In the genomic region with DNA sequence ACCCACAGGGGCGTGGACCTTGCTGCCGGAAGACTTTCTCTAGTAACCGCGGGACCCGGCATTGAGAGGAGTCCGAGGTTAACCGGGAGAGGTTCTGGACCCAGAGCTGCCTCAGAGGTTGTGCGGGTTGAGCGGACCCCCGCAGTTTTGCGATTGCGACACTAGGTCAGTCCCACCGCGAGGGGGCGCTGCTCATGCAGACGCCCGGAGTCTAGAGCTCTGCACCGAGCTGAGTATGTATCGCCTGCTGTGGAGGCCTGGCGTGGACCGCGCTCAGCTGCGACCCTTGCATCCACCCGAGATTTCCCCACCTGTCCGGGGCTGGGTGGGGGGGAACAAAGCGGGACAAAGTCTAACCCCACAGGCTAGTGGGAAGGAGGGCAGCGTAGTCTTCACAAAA, we compare ENCODE assay signal across 8 mouse cellular contexts. TPM values are rescaled to one million over a fixed set of nuclear protein-coding genes. Genes with fewer than 3 reads are reported as not detected.
DNase-seq lines count a peak whose midpoint lies in the region; ATAC-seq lines count a peak whose summit lies in the region.

No protein-coding gene starts in this region.

- H3K4me3 ChIP-seq in hindbrain, embryonic 16.5 days (ENCODE audit: low read length), result peak overlapping the region; percentile 39

- WGBS in hindbrain, embryonic 16.5 days, result 2% methylated on average over 27 of the region's 27 CpGs

- peaks cover 10% of the 10 kb centered on the region for H3K27me3 ChIP-seq in hindbrain, embryonic 16.5 days (replicated peaks; ENCODE audit: control insufficient read depth, insufficient read depth, low read length)

- peak; percentile 51 to 72 for DNase-seq in adrenal gland, adult 18-20 months (ENCODE audit: low spot score in 2 of 2)
- peak; percentile 25 to 46 for DNase-seq in gastrocnemius, adult 8-10 months (ENCODE audit: low spot score in 2 of 2)
- DNase-seq in left cerebral cortex, postnatal 25 days (ENCODE audit: low spot score in 2 of 2), result peak; percentile 46 to 53
- peak; percentile 86 for DNase-seq in right cerebral cortex, postnatal 4 days
- no peak for DNase-seq in MN1 (ENCODE audit: low spot score)

- peaks cover 6% of the 10 kb centered on the region for H3K4me1 ChIP-seq in hindbrain, embryonic 16.5 days (ENCODE audit: control insufficient read depth, insufficient read depth, low read depth, low read length)

- H3K27ac ChIP-seq in hindbrain, embryonic 16.5 days (ENCODE audit: low read depth, low read length), result no peak overlapping the region

- no peaks in the 10 kb centered on the region for H3K36me3 ChIP-seq in hindbrain, embryonic 16.5 days (ENCODE audit: control insufficient read depth, insufficient read depth, low read length)

- H3K9ac ChIP-seq in hindbrain, embryonic 16.5 days (ENCODE audit: low read depth, low read length), result peak overlapping the region; percentile 61

- ATAC-seq in common myeloid progenitor, adult 5-6 weeks (replicated peaks; ENCODE audit: low read depth, poor library complexity, severe bottlenecking), result peak; percentile 89
- ATAC-seq in hindbrain, embryonic 16.5 days, result peak; percentile 90
- ATAC-seq in megakaryocyte-erythroid progenitor cell, adult 5-6 weeks (replicated peaks; ENCODE audit: low FRiP score, low TSS enrichment, poor library complexity, severe bottlenecking), result peak; percentile 65

- H3K4me2 ChIP-seq in hindbrain, embryonic 16.5 days (ENCODE audit: low read length), result peak overlapping the region; percentile 60

- H3K9me3 ChIP-seq in hindbrain, embryonic 16.5 days (ENCODE audit: control insufficient read depth, low read length), result no peaks in the 10 kb centered on the region

- intact Hi-C loops in left cerebral cortex, postnatal 25 days (cut with DNase I), result no loop called here

RNA-seq across cellular contexts. Expression of a gene that starts 22.4 kb away (rescaled TPM):
- 1 to 10 TPM; 2.9 to 4.6 TPM for total RNA-seq in adrenal gland, adult 18-20 months (2021)
- 0.78 TPM in 1 of 2 replicates, not detected in the other for total RNA-seq in common myeloid progenitor, adult 5-6 weeks (2017)
- total RNA-seq in gastrocnemius, adult 8-10 months (2022), result 10 to 100 TPM; 33.3 to 41.9 (median 35.3) TPM
- polyA plus RNA-seq in hindbrain, embryonic 16.5 days (2015; fragmentation: Nextera tagmentation; extraction: Ambion mirVana), result 0.89 and 2.5 TPM in 2 replicates
- under 1 TPM; 0.43 to 0.76 TPM for total RNA-seq in left cerebral cortex, postnatal 25 days (2021)
- not detected in 2 replicates for total RNA-seq in megakaryocyte-erythroid progenitor cell, adult 5-6 weeks (2014; fragmentation: Nextera tagmentation)
- not detected in 2 replicates for total RNA-seq in megakaryocyte-erythroid progenitor cell, adult 5-6 weeks (2017)

RNA-seq across cellular contexts. Expression of a gene that starts 23.2 kb away (rescaled TPM):
- total RNA-seq in adrenal gland, adult 18-20 months (2021), result 1 to 10 TPM in 1 of 2 experiments, under 1 TPM in 1; 0.60 to 1.2 TPM
- not detected in 2 replicates for total RNA-seq in common myeloid progenitor, adult 5-6 weeks (2017)
- 1 to 10 TPM; 1.9 to 3.2 (median 2.6) TPM for total RNA-seq in gastrocnemius, adult 8-10 months (2022)
- polyA plus RNA-seq in hindbrain, embryonic 16.5 days (2015; fragmentation: Nextera tagmentation; extraction: Ambion mirVana), result 0.05 and 0.10 TPM in 2 replicates
- total RNA-seq in left cerebral cortex, postnatal 25 days (2021), result under 1 TPM in 1 of 2 experiments, not detected in 1; 0.09 TPM
- total RNA-seq in megakaryocyte-erythroid progenitor cell, adult 5-6 weeks (2014; fragmentation: Nextera tagmentation), result not detected in 2 replicates
- total RNA-seq in megakaryocyte-erythroid progenitor cell, adult 5-6 weeks (2017), result not detected in 2 replicates

RNA-seq across cellular contexts. Expression of a gene that starts 29.8 kb away (rescaled TPM):
- total RNA-seq in adrenal gland, adult 18-20 months (2021), result 100 to 1,000 TPM; 105 to 116 TPM
- total RNA-seq in common myeloid progenitor, adult 5-6 weeks (2017), result 2.4 TPM in 1 of 2 replicates, not detected in the other
- total RNA-seq in gastrocnemius, adult 8-10 months (2022), result 10 to 100 TPM; 30.2 to 33.5 (median 32.0) TPM
- 65.1 and 67.0 TPM in 2 replicates for polyA plus RNA-seq in hindbrain, embryonic 16.5 days (2015; fragmentation: Nextera tagmentation; extraction: Ambion mirVana)
- 10 to 100 TPM; 32.7 to 33.5 TPM for total RNA-seq in left cerebral cortex, postnatal 25 days (2021)
- total RNA-seq in megakaryocyte-erythroid progenitor cell, adult 5-6 weeks (2014; fragmentation: Nextera tagmentation), result 1.1 TPM in 1 of 2 replicates, not detected in the other
- total RNA-seq in megakaryocyte-erythroid progenitor cell, adult 5-6 weeks (2017), result not detected in 2 replicates

RNA-seq across cellular contexts. Expression of a gene that starts 60.0 kb away (rescaled TPM):
- 10 to 100 TPM in 1 of 2 experiments, 1 to 10 TPM in 1; 9.0 to 15.0 TPM for total RNA-seq in adrenal gland, adult 18-20 months (2021)
- total RNA-seq in common myeloid progenitor, adult 5-6 weeks (2017), result 6.0 and 8.6 TPM in 2 replicates
- under 1 TPM; 0.32 to 0.92 (median 0.54) TPM for total RNA-seq in gastrocnemius, adult 8-10 months (2022)
- polyA plus RNA-seq in hindbrain, embryonic 16.5 days (2015; fragmentation: Nextera tagmentation; extraction: Ambion mirVana), result 9.1 and 12.4 TPM in 2 replicates
- 10 to 100 TPM in 1 of 2 experiments, 1 to 10 TPM in 1; 8.0 to 10.5 TPM for total RNA-seq in left cerebral cortex, postnatal 25 days (2021)
- 11.0 and 17.3 TPM in 2 replicates for total RNA-seq in megakaryocyte-erythroid progenitor cell, adult 5-6 weeks (2014; fragmentation: Nextera tagmentation)
- total RNA-seq in megakaryocyte-erythroid progenitor cell, adult 5-6 weeks (2017), result 1.9 and 3.1 TPM in 2 replicates

Comparison
In these comparisons a context has a peak if more than half of its experiments do, and no peak if none do; other contexts are left out.
1. RNA of a gene that starts 22.4 kb away (total RNA-seq): 33.3 to 41.9 TPM in gastrocnemius, adult 8-10 months; 2.9 to 4.6 TPM in adrenal gland, adult 18-20 months, 0.78 TPM in common myeloid progenitor, adult 5-6 weeks, 0.43 to 0.76 TPM in left cerebral cortex, postnatal 25 days and not detected in megakaryocyte-erythroid progenitor cell, adult 5-6 weeks; every median in the first group is over 4 times any median in the second.
2. Peak in every context shown above with its lines, with median percentiles within 50 percentile points of each other: ATAC-seq.